Mouse (Mus musculus): Measurements from ENCODE around the gene Slc6a13.

GRCm38 (mm10) chr6:121262004-121262403 lies 38.0 kb upstream of the Slc6a13 start:
- no peak for TF ChIP-seq POLR2A (IDR thresholded peaks at IDR 0.05; ENCODE audit: borderline replicate concordance, extremely low read depth, insufficient read depth, insufficient read length, poor library complexity, severe bottlenecking)
- TF ChIP-seq CTCF (IDR thresholded peaks at IDR 0.05; ENCODE audit: borderline replicate concordance, extremely low read depth, insufficient read depth, insufficient read length) = no peak

Data from brain, embryonic 14.5 days (tissue).